Mouse (Mus musculus) forebrain, embryonic 16.5 days (tissue): ENCODE data around the gene 4632433K11Rik. TPM values are rescaled to one million over a fixed set of nuclear protein-coding genes. Genes with fewer than 3 reads are reported as not detected.

ENCODE experiments used
- ATAC-seq: fragments of 200-750 bp; cut with Nextera tagmentation; 2 replicates; pipeline ENCODE4 v1.8.0; 2017; ENCODE audit warnings: mild to moderate bottlenecking, moderate library complexity
- H3K27ac ChIP-seq: fragments of 300-500 bp; sonication (generic); 2 replicates; pipeline ENCODE4 v1.5.1; 2014; ENCODE audit warnings: low read length, control low read depth
- H3K27me3 ChIP-seq: fragments of 300-500 bp; sonication (generic); replicated peaks from 2 replicates; pipeline ENCODE4 v1.6.1; 2014; ENCODE audit warnings: low read length; ENCODE audit not compliant: control insufficient read depth, insufficient read depth
- H3K36me3 ChIP-seq: fragments of 300-500 bp; sonication (generic); 2 replicates; pipeline ENCODE4 v1.6.1; 2014; ENCODE audit not compliant: control insufficient read depth, insufficient read depth
- H3K4me1 ChIP-seq: fragments of 300-500 bp; sonication (generic); replicated peaks from 2 replicates; pipeline ENCODE4 v1.6.1; 2014; ENCODE audit warnings: low read length; ENCODE audit not compliant: control insufficient read depth, insufficient read depth
- H3K4me2 ChIP-seq: fragments of 300-500 bp; sonication (generic); 2 replicates; pipeline ENCODE4 v1.6.1; 2014; ENCODE audit warnings: mild to moderate bottlenecking, low read length, control low read depth
- H3K4me3 ChIP-seq: fragments of 300-500 bp; sonication (generic); replicated peaks from 2 replicates; pipeline ENCODE4 v1.5.1; 2014; ENCODE audit warnings: mild to moderate bottlenecking, low read length, control low read depth
- H3K9ac ChIP-seq: fragments of 300-500 bp; sonication (generic); replicated peaks from 2 replicates; pipeline ENCODE4 v1.6.1; 2014; ENCODE audit warnings: low read depth, low read length, control low read depth
- H3K9me3 ChIP-seq: fragments of 300-500 bp; sonication (generic); 2 replicates; pipeline ENCODE4 v1.6.1; 2016; ENCODE audit warnings: low read length; ENCODE audit not compliant: control insufficient read depth
- WGBS: fragments of 180-500 bp; shearing (Covaris S2); extraction: QIAGEN DNeasy Blood & Tissue Kit; methylation state at CpG from one replicate; pipeline ENCODE4 v1.1.7; 2014; 5-methylcytosine and 5-hydroxymethylcytosine counted together
- polyA plus RNA-seq: library from polyadenylated mRNA; unstranded; fragments of >200 nt; fragmentation: Nextera tagmentation; extraction: Ambion mirVana; gene quantifications from 2 replicates; pipeline ENCODE4 v1.2.1, GENCODE M21; 2015

4632433K11Rik gene
- polyA plus RNA-seq, 1 experiment from 2014 or later: not detected

GRCm38 (mm10) chr7:5059421-5059820 is 25.5 kb downstream of the 4632433K11Rik start:
- Histone ChIP-seq H3K36me3 (no peaks in the 10 kb centered on the region), H3K4me1 (peaks cover 55% of the 10 kb centered on the region), H3K4me3 (no peak overlapping the region), H3K9ac (no peak overlapping the region), H3K4me2 (peak overlapping the region; percentile 82; the same call in 1 of the 2 replicates), H3K9me3 (no peaks in the 10 kb centered on the region), H3K27me3 (peaks cover 26% of the 10 kb centered on the region), H3K27ac (no peak overlapping the region)
- no peak for ATAC-seq
- WGBS: 89% methylated on average over 12 of the region's 12 CpGs

DNA sequence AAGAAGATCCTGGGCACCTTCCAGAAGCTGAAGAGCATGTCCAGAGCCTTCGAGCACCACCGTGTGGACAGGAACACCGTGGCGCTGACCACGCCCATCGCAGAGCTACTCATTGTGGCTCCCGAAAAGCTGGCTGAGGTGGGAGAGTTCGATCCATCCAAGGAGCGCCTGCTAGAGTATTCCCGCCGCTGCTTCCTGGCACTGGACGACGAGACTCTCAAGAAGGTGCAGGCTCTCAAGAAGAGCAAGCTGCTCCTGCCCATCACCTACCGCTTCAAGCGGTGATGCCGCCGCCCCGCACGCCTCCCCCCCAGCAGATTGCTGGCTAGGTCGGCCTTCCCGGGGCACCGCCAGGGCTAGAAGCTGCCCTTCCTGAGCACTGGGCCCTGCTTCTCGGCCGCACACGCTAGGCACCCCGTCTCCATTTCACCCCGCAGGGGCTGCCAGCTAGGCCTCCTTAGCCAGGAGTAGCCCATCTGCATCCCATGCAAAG is 26.4 kb downstream of the 4632433K11Rik start:
- ATAC-seq: no peak
- peaks cover 53% of the 10 kb centered on the region for H3K4me1 ChIP-seq

GRCm38 (mm10) chr7:5060944-5061773 is 27.2 kb downstream of the 4632433K11Rik start:
- peaks cover 9% of the 10 kb centered on the region for H3K27me3 ChIP-seq
- no peaks in the 10 kb centered on the region for H3K36me3 ChIP-seq
- H3K9me3 ChIP-seq: no peaks in the 10 kb centered on the region
- WGBS: under 1% methylated on average over 60 of the region's 60 CpGs
- H3K4me1 ChIP-seq: peaks cover 56% of the 10 kb centered on the region
- H3K4me2 ChIP-seq: peak overlapping the region; percentile 97
- peak overlapping the region; percentile 71 for H3K9ac ChIP-seq
- peak overlapping the region; percentile 96 for H3K27ac ChIP-seq
- peak; percentile 90 for ATAC-seq
- H3K4me3 ChIP-seq: peak overlapping the region; percentile 83

More for the DNA sequence above, 26.4 kb downstream of the 4632433K11Rik start:
- Histone ChIP-seq H3K9me3 (no peaks in the 10 kb centered on the region), H3K36me3 (no peaks in the 10 kb centered on the region), H3K4me3 (peak overlapping the region; percentile 83), H3K27ac (peak overlapping the region; percentile 96), H3K4me2 (peak overlapping the region; percentile 82), H3K9ac (peak overlapping the region; percentile 71), H3K27me3 (peaks cover 17% of the 10 kb centered on the region)
- WGBS: 2% methylated on average over 27 of the region's 27 CpGs

DNA sequence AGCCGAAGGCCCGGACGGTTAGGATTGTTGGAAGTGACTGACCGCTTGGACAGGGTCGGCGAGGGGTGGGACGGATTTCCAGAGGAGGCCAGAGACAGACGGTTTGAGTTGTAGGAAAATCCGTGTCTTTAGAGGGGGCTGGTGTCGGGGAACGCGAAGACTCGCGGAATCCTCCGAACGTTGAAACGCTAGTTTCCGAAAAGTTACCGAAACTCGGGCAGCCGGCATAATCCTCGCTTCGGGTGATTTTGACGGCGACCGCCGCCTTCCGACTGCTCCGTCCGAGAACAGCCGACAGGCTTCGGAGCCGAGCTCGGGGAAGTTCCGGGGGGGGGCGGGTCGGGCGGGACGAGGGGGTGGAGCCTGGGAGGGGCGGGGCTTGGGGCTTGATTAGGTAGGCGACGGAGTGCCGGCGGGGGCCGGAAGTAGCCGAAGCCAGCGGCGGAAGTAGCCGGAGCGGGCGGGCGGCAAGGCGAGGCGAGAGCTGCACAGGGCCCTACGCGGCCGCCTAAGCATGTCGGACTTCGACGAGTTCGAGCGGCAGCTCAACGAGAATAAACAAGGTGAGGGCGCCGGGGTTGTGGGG is 27.9 kb downstream of the 4632433K11Rik start, which contains the start of gene U2af2:
TSS of gene U2af2 (plus strand) at position 370 of the 586 bp plus-strand sequence.
- peaks cover 7% of the 10 kb centered on the region; the same call in 1 of the 2 replicates for H3K27me3 ChIP-seq
- no peaks in the 10 kb centered on the region for H3K9me3 ChIP-seq
- H3K9ac ChIP-seq: peak within 1 kb of the TSS; percentile 71
- H3K36me3 ChIP-seq: 0 out of 2 replicates have a peak, but pooled peaks cover 3% of the 10 kb centered on the region
- H3K4me1 ChIP-seq: peaks cover 50% of the 10 kb centered on the region
- peak within 1 kb of the TSS; percentile 96 for H3K27ac ChIP-seq
- peak; percentile 76 for ATAC-seq
- H3K4me3 ChIP-seq: peak within 1 kb of the TSS; percentile 83
- under 1% methylated on average over 65 of the region's 65 CpGs for WGBS
- H3K4me2 ChIP-seq: peak within 1 kb of the TSS; percentile 97

DNA sequence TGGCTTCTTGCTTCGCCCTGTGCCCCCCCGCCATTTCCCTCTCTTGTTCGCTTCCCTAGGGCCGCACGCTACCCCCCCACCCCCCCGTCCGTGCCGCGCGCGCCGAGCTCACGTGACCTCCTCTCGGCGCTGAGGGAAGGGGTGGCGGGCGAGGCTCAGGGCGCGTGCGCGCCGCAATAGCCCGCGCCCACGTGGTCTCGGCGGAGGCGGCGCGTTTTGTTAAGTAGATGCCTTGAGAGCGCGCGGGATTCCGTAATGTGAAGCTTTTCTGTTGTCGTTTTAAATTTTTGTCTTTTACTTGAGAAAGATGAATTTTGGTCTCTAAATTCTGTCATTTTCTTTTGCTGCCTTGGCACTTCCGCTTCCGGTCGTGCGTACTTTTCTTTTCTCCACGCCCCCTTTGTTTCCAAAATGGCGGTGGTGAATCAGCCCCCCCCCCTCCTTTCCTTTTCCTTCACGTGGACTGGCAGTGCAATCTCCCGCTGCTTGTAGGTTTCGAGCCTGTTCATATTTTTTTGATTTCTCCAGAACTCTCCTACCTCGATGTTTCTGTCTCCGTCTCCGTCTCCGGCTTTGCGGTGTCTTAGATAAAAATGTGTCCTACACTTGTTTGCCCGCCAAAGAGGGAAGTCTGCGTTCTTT is 28.6 kb downstream of the 4632433K11Rik start:
- WGBS: 0% methylated on average over 42 of the region's 51 CpGs
- Histone ChIP-seq H3K4me2 (peak overlapping the region; percentile 97), H3K9ac (peak overlapping the region; percentile 65), H3K27me3 (peaks cover 5% of the 10 kb centered on the region; the same call in 1 of the 2 replicates), H3K4me1 (peaks cover 45% of the 10 kb centered on the region), H3K36me3 (0 out of 2 replicates have a peak, but pooled peaks cover 3% of the 10 kb centered on the region), H3K9me3 (no peaks in the 10 kb centered on the region), H3K4me3 (peak overlapping the region; percentile 83), H3K27ac (peak overlapping the region; percentile 96)
- peak; percentile 36 for ATAC-seq

- H3K9me3 ChIP-seq: no peaks in the 10 kb centered on the region
- no peak overlapping the region for H3K27ac ChIP-seq
- H3K4me1 ChIP-seq: peaks cover 35% of the 10 kb centered on the region
- WGBS: 92% methylated on average over 6 of the region's 6 CpGs
- no peaks in the 10 kb centered on the region for H3K27me3 ChIP-seq
- peaks cover 11% of the 10 kb centered on the region for H3K36me3 ChIP-seq
- no peak for ATAC-seq
- no peak overlapping the region for H3K9ac ChIP-seq
- no peak overlapping the region for H3K4me2 ChIP-seq
- no peak overlapping the region for H3K4me3 ChIP-seq
These were observed 31.0 kb downstream of the 4632433K11Rik start for GRCm38 (mm10) chr7:5064886-5065285.

DNA sequence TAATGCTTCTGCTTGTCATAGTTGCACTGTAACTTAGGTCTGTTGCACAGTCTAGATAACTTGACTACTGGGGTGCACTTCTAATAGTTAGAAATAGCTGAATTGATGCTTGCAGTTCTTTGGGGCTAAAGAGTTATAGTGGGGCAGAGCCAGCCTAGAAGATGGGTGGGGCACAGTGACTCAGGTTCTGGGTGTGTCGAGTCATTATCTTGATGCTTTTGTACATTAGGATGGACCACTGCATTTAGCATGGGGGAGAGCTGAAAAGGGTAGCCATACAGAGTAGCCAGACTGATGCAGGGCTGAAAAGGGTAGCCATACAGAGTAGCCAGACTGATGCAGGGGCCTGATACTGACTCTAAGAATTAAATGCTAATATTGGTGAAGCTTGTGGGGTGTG is 39.7 kb downstream of the 4632433K11Rik start:
- Histone ChIP-seq H3K27ac (no peak overlapping the region), H3K4me1 (no peaks in the 10 kb centered on the region), H3K4me3 (no peak overlapping the region), H3K9ac (no peak overlapping the region), H3K27me3 (no peaks in the 10 kb centered on the region), H3K9me3 (no peaks in the 10 kb centered on the region), H3K36me3 (peaks cover 41% of the 10 kb centered on the region), H3K4me2 (no peak overlapping the region)
- no peak for ATAC-seq
- 90% methylated on average over 1 of the region's 1 CpGs for WGBS

- Histone ChIP-seq H3K9ac (no peak overlapping the region), H3K9me3 (no peaks in the 10 kb centered on the region), H3K4me2 (no peak overlapping the region), H3K27me3 (no peaks in the 10 kb centered on the region), H3K4me3 (no peak overlapping the region), H3K36me3 (peaks cover 38% of the 10 kb centered on the region), H3K4me1 (no peaks in the 10 kb centered on the region), H3K27ac (no peak overlapping the region)
- no peak for ATAC-seq
- WGBS: 93% methylated on average over 5 of the region's 5 CpGs
These were observed 41.1 kb downstream of the 4632433K11Rik start for GRCm38 (mm10) chr7:5074984-5075383.

DNA sequence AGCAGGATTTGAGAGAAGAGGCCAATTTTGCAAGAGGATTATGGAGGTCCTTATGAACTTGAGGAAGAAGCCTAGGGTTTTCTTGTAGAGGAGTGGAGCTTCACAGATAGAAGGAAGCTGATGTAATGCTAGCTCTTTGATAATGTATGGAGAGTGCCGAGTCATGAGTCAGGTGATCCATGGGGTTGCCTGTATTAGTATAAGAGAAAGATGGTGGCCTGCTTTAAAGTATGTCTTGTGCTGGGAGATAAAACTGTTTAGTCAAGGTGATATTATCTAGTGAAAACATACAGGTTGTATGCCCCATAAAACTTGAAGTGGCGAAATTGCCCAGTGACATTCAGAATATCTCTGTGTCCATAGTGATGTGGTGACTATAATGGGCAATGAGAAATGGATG is 43.0 kb downstream of the 4632433K11Rik start:
- peaks cover 23% of the 10 kb centered on the region for H3K36me3 ChIP-seq
- no peak overlapping the region for H3K27ac ChIP-seq
- no peak for ATAC-seq
- no peak overlapping the region for H3K4me3 ChIP-seq
- peaks cover 14% of the 10 kb centered on the region for H3K4me1 ChIP-seq
- H3K9me3 ChIP-seq: no peaks in the 10 kb centered on the region
- no peak overlapping the region for H3K9ac ChIP-seq
- 94% methylated on average over 2 of the region's 2 CpGs for WGBS
- H3K27me3 ChIP-seq: no peaks in the 10 kb centered on the region
- no peak overlapping the region for H3K4me2 ChIP-seq
